Mouse (Mus musculus) adrenal gland, adult 2 months (tissue): ENCODE measurements around the gene Btbd35f18. TPM values are rescaled to one million over a fixed set of nuclear protein-coding genes. Genes with fewer than 3 reads are reported as not detected.
"Not testable (repeated sequence)": the region's sequence is repeated elsewhere in the genome, so short reads cannot be mapped to it uniquely, and the experiment has no call there.

Source experiments
- DNase-seq: peaks from one replicate; pipeline ENCODE4 v3.0.0; 2021
- long read RNA-seq: library from polyadenylated mRNA; stranded (forward); transcript quantifications from one replicate; pipeline ENCODE4 v2.0.0, GENCODE M21; 2021
- polyA plus RNA-seq: library from polyadenylated mRNA; depleted of rRNA; stranded (reverse); fragments of >200 nt; gene quantifications from 2 replicates; pipeline ENCODE4 v1.2.3, GENCODE M21; 2012; rRNA removed
- total RNA-seq, 2 experiments: library from RNA; stranded (reverse); gene quantifications; 2 replicates each; pipeline ENCODE4 v1.2.3; 2021

Gene Btbd35f18
- total RNA-seq = not detected
- not detected in 2 replicates for polyA plus RNA-seq
- long read RNA-seq = 0 reads

DNA sequence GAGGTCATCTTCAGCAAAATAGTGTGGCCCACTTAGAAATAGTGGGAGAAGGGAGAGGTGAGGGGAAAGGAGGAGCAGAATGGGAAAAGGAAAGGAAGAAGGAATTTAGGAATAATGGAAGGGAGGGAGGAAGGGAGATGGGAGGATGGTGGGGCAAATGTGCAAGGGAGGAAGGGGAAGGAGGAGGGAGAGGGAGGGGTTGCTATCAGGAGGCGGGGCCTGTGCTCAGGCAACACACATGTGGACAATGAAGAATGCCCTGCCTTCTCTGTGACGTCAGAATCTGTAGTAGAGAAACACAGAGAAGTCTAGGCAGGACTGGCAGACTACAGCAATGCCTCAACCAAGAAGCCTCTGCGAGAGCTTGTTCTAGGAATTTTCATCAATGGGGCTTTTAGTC is at the start of gene Btbd35f18:
Gene Btbd35f18, plus strand, starts transcription at position 301 of the 400 bp plus-strand sequence.
- not testable (repeated sequence) for DNase-seq

Other genes with a start within 250 kb of the Btbd35f18 start
- gene Btbd35f10, start 52.7 kb downstream of the Btbd35f18 start, total RNA-seq = not detected
- not detected in 2 replicates for gene Btbd35f10, start 52.7 kb downstream of the Btbd35f18 start, polyA plus RNA-seq